Mouse (Mus musculus) lung, postnatal 36 days (tissue): Measurements from ENCODE around the gene Ptpdc1.
A peak's percentile ranks its signal among the peaks of the same experiment; 100 is the strongest.

Source experiments
- DNase-seq: peaks from one replicate; pipeline ENCODE4 v3.0.0; 2022; ENCODE audit warnings: mixed read lengths

Ptpdc1 gene

GRCm38 (mm10) chr13:48653788-48654770, 28.6 kb upstream of the Ptpdc1 start:
- DNase-seq = peak; percentile 81

GRCm38 (mm10) chr13:48651132-48652065, 25.9 kb upstream of the Ptpdc1 start:
- no peak for DNase-seq

GRCm38 (mm10) chr13:48650615-48651014, 25.2 kb upstream of the Ptpdc1 start:
- peak; percentile 30 for DNase-seq

GRCm38 (mm10) chr13:48646696-48647095, 21.2 kb upstream of the Ptpdc1 start:
- no peak for DNase-seq

GRCm38 (mm10) chr13:48643991-48644390, 18.5 kb upstream of the Ptpdc1 start:
- DNase-seq = no peak

GRCm38 (mm10) chr13:48643072-48643471, 17.6 kb upstream of the Ptpdc1 start:
- no peak for DNase-seq

GRCm38 (mm10) chr13:48639570-48639969, 14.1 kb upstream of the Ptpdc1 start:
- DNase-seq = peak; percentile 80

GRCm38 (mm10) chr13:48637706-48638105, 12.2 kb upstream of the Ptpdc1 start:
- DNase-seq = no peak

- DNase-seq = no peak
These were observed 6.2 kb upstream of the Ptpdc1 start for GRCm38 (mm10) chr13:48631691-48632090.

- DNase-seq = no peak
These were observed 481 bp downstream of the Ptpdc1 start for GRCm38 (mm10) chr13:48624968-48625398.

- DNase-seq = no peak
These were observed 6.6 kb downstream of the Ptpdc1 start for GRCm38 (mm10) chr13:48618890-48619289.

- DNase-seq = no peak
These were observed 7.7 kb downstream of the Ptpdc1 start for GRCm38 (mm10) chr13:48617774-48618173.

- DNase-seq = no peak
These were observed 10.9 kb downstream of the Ptpdc1 start for GRCm38 (mm10) chr13:48614525-48614924.

- no peak for DNase-seq
These were observed 16.4 kb downstream of the Ptpdc1 start for GRCm38 (mm10) chr13:48609106-48609505.

GRCm38 (mm10) chr13:48604591-48604990, 20.9 kb downstream of the Ptpdc1 start:
- no peak for DNase-seq

GRCm38 (mm10) chr13:48603296-48603695, 22.2 kb downstream of the Ptpdc1 start:
- DNase-seq = no peak

- no peak for DNase-seq
These were observed 30.9 kb downstream of the Ptpdc1 start for GRCm38 (mm10) chr13:48594605-48595004.

- no peak for DNase-seq
These were observed 31.4 kb downstream of the Ptpdc1 start for GRCm38 (mm10) chr13:48594031-48594430.

GRCm38 (mm10) chr13:48593181-48593580, 32.3 kb downstream of the Ptpdc1 start:
- no peak for DNase-seq

- no peak for DNase-seq
These were observed 34.7 kb downstream of the Ptpdc1 start for GRCm38 (mm10) chr13:48590743-48591142.

GRCm38 (mm10) chr13:48587354-48587753, 38.1 kb downstream of the Ptpdc1 start:
- DNase-seq = no peak

GRCm38 (mm10) chr13:48586496-48586895, 39.0 kb downstream of the Ptpdc1 start:
- no peak for DNase-seq

GRCm38 (mm10) chr13:48585786-48586185, 39.7 kb downstream of the Ptpdc1 start:
- no peak for DNase-seq
